Mouse (Mus musculus): ENCODE data around the gene Apol6. TPM values are rescaled to one million over a fixed set of nuclear protein-coding genes. Genes with fewer than 3 reads are reported as not detected.

Gene Apol6
- polyA plus RNA-seq, 1 experiment: not detected

DNA sequence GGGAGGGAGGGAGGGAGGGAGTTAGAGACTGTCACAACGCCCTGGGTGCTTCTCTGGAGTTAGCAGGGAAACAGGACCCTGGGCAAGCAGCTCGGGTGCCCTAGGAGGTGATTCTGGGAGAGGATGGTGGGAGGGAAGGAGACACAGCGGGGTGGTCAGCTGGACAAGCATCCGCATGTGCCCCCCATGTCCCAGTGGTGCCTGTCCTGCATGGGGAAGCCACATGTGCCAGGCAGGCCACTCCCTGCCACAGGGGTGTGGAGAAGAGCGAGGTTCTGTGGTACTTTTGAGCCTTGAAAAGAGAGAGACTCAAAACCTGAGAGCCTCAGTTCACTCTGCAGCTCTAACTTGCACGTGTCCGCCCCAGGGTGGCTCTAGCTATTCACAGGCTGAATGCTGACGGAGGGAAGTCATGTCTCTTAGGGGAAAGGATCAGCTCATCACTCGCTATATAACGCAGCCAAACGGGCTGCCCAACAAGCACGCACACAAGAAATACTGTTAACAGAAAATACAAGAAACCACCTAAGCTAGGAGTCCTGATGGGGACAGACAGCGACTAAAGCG, 34.8 kb downstream of the Apol6 start:
- TF ChIP-seq CTCF (IDR thresholded peaks at IDR 0.05; ENCODE audit: control insufficient read depth, insufficient read depth, low read length): no peak
- no peak for TF ChIP-seq POLR2A (IDR thresholded peaks at IDR 0.05; ENCODE audit: borderline replicate concordance, control insufficient read depth, low read depth, low read length)

DNA sequence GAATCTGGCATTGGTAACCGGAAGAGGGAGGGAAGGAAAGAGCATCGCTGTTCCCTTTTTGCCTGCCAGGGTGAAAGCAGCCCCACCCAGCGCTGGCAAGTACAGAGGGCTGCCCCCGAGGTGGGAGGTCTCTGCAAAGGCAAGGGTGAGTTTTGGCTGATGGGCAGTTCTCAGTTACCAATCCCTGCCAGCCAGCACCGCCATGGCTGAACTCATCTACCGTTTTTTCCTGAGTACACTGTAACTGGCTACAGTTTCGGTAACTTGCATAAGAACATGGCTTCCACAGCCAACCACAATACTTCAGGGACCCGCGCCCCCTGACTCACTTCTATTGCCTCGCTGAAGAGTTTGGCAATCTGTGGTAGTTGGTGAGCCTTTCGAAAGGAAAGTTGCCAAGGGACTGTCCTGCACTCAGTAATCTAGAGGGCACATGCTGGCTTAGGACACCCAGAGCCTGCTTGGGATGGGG, 35.4 kb downstream of the Apol6 start:
- 63% methylated on average over 11 of the region's 11 CpGs for WGBS
- Histone ChIP-seq H3K4me1 (ENCODE audit: control insufficient read depth, insufficient read depth, low read length) (no peaks in the 10 kb centered on the region), H3K27ac (ENCODE audit: control insufficient read depth, insufficient read depth, low read depth, low read length, poor library complexity) (no peak overlapping the region), H3K4me3 (replicated peaks; ENCODE audit: control insufficient read depth, low read depth, low read length) (no peak overlapping the region)
- no peak for TF ChIP-seq CTCF (IDR thresholded peaks at IDR 0.05; ENCODE audit: control insufficient read depth, insufficient read depth, low read length)

More for the DNA sequence above, 34.8 kb downstream of the Apol6 start:
- Histone ChIP-seq H3K4me3 (replicated peaks; ENCODE audit: control insufficient read depth, low read depth, low read length) (no peak overlapping the region), H3K27ac (ENCODE audit: control insufficient read depth, insufficient read depth, low read depth, low read length, poor library complexity) (no peak overlapping the region), H3K4me1 (ENCODE audit: control insufficient read depth, insufficient read depth, low read length) (no peaks in the 10 kb centered on the region)
- WGBS: 82% methylated on average over 14 of the region's 14 CpGs

DNA sequence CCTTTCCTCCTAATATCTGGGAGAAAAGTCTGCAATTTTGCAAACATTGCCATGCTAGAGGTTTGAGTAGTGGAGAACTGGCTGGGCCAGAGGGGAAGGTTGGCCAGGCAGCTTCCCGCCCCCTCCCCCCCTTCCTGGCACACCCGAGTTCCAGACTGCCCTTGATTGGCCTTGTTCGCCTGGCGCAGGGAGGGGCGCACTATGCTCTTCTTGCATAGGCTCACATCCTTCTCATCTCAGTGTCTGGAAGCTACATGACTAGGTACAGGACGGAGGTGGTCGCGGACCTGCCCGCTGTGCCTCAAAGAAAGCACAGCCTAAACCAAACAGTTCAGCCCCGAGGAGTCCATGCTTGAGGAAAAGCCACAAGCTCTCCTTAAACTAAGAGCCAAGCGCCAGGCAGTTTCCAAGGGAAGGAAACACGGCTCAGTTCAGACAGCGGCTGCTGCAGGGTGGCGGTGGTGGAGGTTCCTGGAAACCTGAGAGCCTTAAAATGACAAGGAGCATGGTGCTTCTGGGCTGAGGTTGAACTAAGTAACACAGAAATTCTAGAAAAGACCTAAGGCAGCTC, 36.2 kb downstream of the Apol6 start:
- TF ChIP-seq POLR2A (IDR thresholded peaks at IDR 0.05; ENCODE audit: borderline replicate concordance, control insufficient read depth, low read depth, low read length) (no peak), CTCF (IDR thresholded peaks at IDR 0.05; ENCODE audit: control insufficient read depth, insufficient read depth, low read length) (no peak)
- WGBS: 82% methylated on average over 14 of the region's 14 CpGs
- Histone ChIP-seq H3K4me3 (replicated peaks; ENCODE audit: control insufficient read depth, low read depth, low read length) (no peak overlapping the region), H3K4me1 (ENCODE audit: control insufficient read depth, insufficient read depth, low read length) (no peaks in the 10 kb centered on the region), H3K27ac (ENCODE audit: control insufficient read depth, insufficient read depth, low read depth, low read length, poor library complexity) (no peak overlapping the region)

DNA sequence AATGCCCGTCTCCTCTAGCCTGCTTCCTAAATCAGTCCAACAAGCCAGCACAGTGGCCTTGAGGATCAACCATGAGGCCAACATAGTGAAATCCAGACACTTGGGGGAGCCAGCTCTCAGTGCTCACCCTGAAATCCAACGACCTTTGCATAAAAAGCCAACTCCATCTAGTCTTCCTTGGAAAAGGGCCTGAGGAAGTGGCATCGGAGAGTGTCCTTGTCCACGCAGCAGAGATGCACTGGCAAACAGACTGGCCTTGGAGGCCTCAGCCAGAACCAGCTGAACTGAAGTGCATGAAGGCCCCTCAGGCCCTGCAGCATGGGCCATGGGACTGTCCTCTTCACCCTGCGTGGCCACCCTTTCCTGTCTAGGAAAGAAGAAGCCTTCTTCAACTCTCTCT, 36.9 kb downstream of the Apol6 start:
- TF ChIP-seq CTCF (IDR thresholded peaks at IDR 0.05; ENCODE audit: control insufficient read depth, insufficient read depth, low read length) (no peak), POLR2A (IDR thresholded peaks at IDR 0.05; ENCODE audit: borderline replicate concordance, control insufficient read depth, low read depth, low read length) (no peak)
- no peaks in the 10 kb centered on the region for H3K4me1 ChIP-seq (ENCODE audit: control insufficient read depth, insufficient read depth, low read length)
- WGBS: 77% methylated on average over 5 of the region's 5 CpGs
- no peak overlapping the region for H3K27ac ChIP-seq (ENCODE audit: control insufficient read depth, insufficient read depth, low read depth, low read length, poor library complexity)
- no peak overlapping the region for H3K4me3 ChIP-seq (replicated peaks; ENCODE audit: control insufficient read depth, low read depth, low read length)

DNA sequence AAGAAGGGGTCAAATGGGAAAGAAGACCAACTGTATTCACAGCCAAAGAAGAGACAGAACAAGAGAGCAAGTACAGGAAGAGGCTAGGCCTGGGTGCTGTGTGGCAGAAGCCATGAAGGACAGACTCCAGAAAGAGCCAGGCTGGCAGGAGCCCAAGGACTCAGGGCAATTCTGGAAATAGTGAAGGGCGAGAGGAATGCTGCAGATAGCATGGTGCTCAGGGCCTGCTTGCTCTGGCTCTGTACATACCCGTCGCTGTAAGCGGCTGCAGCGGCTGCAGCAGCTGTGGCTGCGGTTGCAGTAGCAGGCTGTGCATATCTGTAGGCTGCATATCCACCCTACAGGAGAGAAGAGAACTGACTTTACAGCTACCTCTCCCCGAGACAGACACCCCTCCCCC, 41.3 kb downstream of the Apol6 start:
- TF ChIP-seq CTCF (IDR thresholded peaks at IDR 0.05; ENCODE audit: control insufficient read depth, insufficient read depth, low read length) (no peak), POLR2A (IDR thresholded peaks at IDR 0.05; ENCODE audit: borderline replicate concordance, control insufficient read depth, low read depth, low read length) (no peak)
- Histone ChIP-seq H3K27ac (ENCODE audit: control insufficient read depth, insufficient read depth, low read depth, low read length, poor library complexity) (no peak overlapping the region), H3K4me3 (replicated peaks; ENCODE audit: control insufficient read depth, low read depth, low read length) (no peak overlapping the region), H3K4me1 (ENCODE audit: control insufficient read depth, insufficient read depth, low read length) (no peaks in the 10 kb centered on the region)
- 84% methylated on average over 7 of the region's 7 CpGs for WGBS

DNA sequence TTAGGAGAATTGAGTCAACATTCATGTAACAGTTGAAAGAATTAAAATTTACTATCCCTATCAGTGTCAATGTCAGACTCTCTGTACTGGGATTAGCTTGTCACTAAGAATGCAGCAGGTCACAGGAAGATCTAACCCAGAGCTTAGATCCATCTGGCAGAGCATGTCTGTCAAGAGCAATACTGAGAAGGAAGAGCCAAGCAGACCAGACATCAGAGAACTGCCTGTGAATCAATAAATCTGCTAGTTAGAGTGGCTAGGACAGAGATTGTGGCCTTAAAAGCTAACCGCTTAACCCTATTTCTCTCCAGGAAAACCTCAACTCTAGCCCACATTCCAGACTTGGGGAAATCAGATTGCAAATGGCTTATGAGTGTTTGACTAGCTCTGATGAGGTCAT, 42.0 kb downstream of the Apol6 start:
- TF ChIP-seq POLR2A (IDR thresholded peaks at IDR 0.05; ENCODE audit: borderline replicate concordance, control insufficient read depth, low read depth, low read length) (no peak), CTCF (IDR thresholded peaks at IDR 0.05; ENCODE audit: control insufficient read depth, insufficient read depth, low read length) (no peak)
- Histone ChIP-seq H3K27ac (ENCODE audit: control insufficient read depth, insufficient read depth, low read depth, low read length, poor library complexity) (no peak overlapping the region), H3K4me1 (ENCODE audit: control insufficient read depth, insufficient read depth, low read length) (no peaks in the 10 kb centered on the region), H3K4me3 (replicated peaks; ENCODE audit: control insufficient read depth, low read depth, low read length) (no peak overlapping the region)
- WGBS: 74% methylated on average over 1 of the region's 1 CpGs

DNA sequence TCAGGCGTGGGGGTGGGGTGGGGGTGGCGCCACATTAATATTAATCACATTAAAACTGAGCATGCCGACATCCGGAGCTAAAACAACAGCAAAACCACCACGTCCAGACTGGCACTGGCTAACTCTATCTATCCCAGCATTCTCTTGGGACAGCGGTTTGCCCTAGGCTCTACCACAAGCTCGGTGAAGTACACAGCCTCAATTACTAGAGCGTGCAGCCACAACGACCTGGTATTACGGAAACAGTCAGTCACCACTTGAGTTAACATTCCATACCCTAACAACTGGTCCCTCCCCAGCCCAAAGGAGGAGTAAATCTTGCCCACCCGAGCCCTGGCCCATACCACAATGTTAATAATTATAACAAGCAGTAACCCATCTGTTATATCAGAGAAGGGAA, 44.7 kb downstream of the Apol6 start:
- whole genome bisulfite sequencing: 67% methylated on average over 11 of the region's 11 CpGs

DNA sequence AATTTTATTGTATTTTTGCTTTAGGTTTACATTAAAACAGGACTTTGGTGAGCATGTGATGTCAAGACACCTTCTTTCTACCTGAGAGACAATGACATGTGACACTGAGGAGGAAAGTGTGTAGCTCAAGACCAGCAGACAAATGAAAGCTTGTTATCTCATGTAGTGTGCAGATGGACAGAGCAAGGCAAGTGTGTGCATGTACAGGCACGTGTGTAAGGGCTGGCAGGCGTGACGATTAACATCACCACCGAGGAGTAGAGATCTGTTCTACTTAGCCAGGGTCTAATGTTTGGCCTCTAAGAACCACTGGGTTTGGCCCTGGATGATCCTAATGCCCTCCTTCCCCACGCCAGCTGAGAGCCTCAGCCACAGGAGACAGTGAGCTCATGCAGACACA, 46.0 kb downstream of the Apol6 start:
- 68% methylated on average over 5 of the region's 5 CpGs for WGBS
- no peak for TF ChIP-seq POLR2A (IDR thresholded peaks at IDR 0.05; ENCODE audit: borderline replicate concordance, control insufficient read depth, low read depth, low read length)
- TF ChIP-seq CTCF (IDR thresholded peaks at IDR 0.05; ENCODE audit: control insufficient read depth, insufficient read depth, low read length): no peak
- no peaks in the 10 kb centered on the region for H3K4me1 ChIP-seq (ENCODE audit: control insufficient read depth, insufficient read depth, low read length)
- no peak overlapping the region for H3K27ac ChIP-seq (ENCODE audit: control insufficient read depth, insufficient read depth, low read depth, low read length, poor library complexity)
- no peak overlapping the region for H3K4me3 ChIP-seq (replicated peaks; ENCODE audit: control insufficient read depth, low read depth, low read length)

More for the DNA sequence above, 44.7 kb downstream of the Apol6 start:
- Histone ChIP-seq H3K4me3 (replicated peaks; ENCODE audit: control insufficient read depth, low read depth, low read length) (no peak overlapping the region), H3K27ac (ENCODE audit: control insufficient read depth, insufficient read depth, low read depth, low read length, poor library complexity) (no peak overlapping the region), H3K4me1 (ENCODE audit: control insufficient read depth, insufficient read depth, low read length) (no peaks in the 10 kb centered on the region)
- TF ChIP-seq POLR2A (IDR thresholded peaks at IDR 0.05; ENCODE audit: borderline replicate concordance, control insufficient read depth, low read depth, low read length): no peak
- TF ChIP-seq CTCF (IDR thresholded peaks at IDR 0.05; ENCODE audit: control insufficient read depth, insufficient read depth, low read length): no peak

DNA sequence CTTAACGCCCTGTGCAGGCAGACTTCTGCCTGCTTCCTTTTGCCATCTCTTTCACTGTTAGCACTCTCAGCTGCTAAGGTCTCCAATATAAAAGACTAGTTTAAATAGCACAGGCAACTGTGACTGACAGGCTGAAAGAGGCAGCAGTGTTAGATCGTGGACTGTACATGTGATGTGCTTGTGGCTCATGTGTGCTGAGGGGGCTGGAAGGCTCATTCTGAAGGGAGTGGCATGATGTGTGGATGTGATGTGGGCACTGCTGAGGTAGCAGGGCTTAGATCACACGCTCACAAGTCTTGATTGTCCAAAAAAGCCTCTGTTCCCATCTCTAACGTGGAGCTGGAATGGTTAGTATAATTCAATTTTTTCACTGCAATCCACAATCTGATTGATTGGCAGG, 46.9 kb downstream of the Apol6 start:
- WGBS: 73% methylated on average over 4 of the region's 4 CpGs
- TF ChIP-seq POLR2A (IDR thresholded peaks at IDR 0.05; ENCODE audit: borderline replicate concordance, control insufficient read depth, low read depth, low read length) (no peak), CTCF (IDR thresholded peaks at IDR 0.05; ENCODE audit: control insufficient read depth, insufficient read depth, low read length) (no peak)
- Histone ChIP-seq H3K27ac (ENCODE audit: control insufficient read depth, insufficient read depth, low read depth, low read length, poor library complexity) (no peak overlapping the region), H3K4me3 (replicated peaks; ENCODE audit: control insufficient read depth, low read depth, low read length) (no peak overlapping the region), H3K4me1 (ENCODE audit: control insufficient read depth, insufficient read depth, low read length) (no peaks in the 10 kb centered on the region)
